Mouse (Mus musculus): ENCODE measurements around the gene Mief1. TPM values are rescaled to one million over a fixed set of nuclear protein-coding genes. Genes with fewer than 3 reads are reported as not detected.

Mief1 gene
- total RNA-seq, 4 experiments from 2014 or later = 27.6 to 34.5 (median 32.5) TPM

GRCm38 (mm10) chr15:80228071-80228800 lies 5.6 kb upstream of the Mief1 start:
- no peak for DNase-seq (ENCODE audit: low spot score in 2 of 2)

DNA sequence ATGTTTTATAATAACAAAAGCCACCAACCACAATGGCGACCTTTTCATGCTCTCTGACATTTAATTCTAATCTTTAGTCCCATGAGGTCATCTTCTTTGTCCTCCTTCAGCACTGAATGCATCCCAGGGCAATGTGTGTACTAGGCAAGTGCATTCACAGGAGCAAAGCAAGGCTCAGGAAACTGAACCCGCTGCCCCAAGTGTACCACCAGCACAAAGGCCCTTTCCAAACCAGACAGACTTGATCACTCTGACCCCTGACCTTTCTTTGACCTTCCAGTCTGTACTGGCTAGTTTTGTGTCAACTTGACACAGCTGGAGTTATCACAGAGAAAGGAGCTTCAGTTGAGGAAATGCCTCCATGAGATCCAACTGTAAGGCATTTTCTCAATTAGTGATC lies 1.5 kb upstream of the Mief1 start:
- no peak for DNase-seq (ENCODE audit: low spot score in 2 of 2)

DNA sequence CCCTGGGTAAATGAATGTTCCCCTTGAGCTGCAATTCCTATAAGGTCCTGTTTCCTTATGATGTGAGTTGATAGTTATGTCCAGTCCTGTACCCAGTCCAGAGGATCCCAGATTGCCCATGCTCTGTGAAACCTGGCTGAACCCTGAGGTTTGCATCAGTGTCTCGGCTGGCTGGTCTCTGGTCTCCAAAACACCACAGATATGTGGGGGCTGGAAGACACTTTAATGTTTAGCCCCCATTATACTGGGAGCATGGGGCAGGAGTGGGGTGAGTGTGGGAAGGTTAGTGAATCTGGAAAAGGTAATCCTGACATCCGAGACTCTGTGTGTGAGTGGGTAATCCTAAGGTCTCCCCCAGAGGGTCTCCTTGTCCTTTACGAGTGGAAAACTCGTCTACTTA lies 765 bp upstream of the Mief1 start:
- DNase-seq (ENCODE audit: low spot score in 2 of 2) = no peak

- no peak for DNase-seq (ENCODE audit: low spot score in 2 of 2)
These were observed 1.7 kb downstream of the Mief1 start, which contains the start of gene AC140267.1 for GRCm38 (mm10) chr15:80235535-80235934. AC140267.1 (plus strand) TSS chr15:80235835.

- DNase-seq (ENCODE audit: low spot score in 2 of 2) = no peak
These were observed 14.3 kb downstream of the Mief1 start for GRCm38 (mm10) chr15:80248135-80248534.

DNA sequence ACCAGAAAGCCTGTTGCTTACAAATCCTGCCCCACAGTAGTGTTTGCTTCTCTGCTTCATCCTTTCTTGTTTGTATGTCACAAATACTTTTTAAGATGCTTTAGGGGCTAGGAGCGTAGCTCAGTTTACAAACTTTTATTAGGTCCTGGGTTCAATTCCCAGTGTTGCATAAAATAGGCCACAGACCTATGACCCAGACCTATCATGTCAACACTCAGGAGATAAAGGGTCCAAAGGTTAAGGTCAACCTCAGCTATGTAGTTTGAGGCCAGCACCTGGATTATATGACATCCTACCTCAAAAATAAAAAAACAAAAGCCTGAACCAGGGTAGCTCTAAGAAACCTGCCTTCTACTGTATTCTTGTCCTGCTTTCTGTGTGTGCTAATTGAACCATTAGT lies 14.8 kb downstream of the Mief1 start:
- no peak for DNase-seq (ENCODE audit: low spot score in 2 of 2)

DNA sequence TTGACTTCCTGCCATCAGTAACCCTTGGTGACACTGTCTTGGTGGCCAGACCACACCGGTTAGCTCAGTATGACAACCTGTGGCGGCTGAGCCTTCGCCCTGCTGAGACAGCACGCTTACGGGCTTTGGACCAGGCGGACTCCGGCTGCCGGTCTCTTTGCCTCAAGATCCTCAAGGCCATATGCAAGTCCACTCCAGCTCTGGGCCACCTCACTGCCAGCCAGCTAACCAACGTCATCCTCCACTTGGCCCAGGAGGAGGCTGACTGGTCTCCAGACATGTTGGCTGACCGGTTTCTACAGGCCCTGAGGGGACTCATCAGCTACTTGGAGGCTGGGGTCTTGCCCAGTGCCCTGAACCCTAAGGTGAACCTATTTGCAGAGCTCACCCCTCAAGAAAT lies 15.9 kb downstream of the Mief1 start:
- no peak for DNase-seq (ENCODE audit: low spot score in 2 of 2)

GRCm38 (mm10) chr15:80250586-80250985 lies 16.8 kb downstream of the Mief1 start:
- DNase-seq (ENCODE audit: low spot score in 2 of 2) = no peak

DNA sequence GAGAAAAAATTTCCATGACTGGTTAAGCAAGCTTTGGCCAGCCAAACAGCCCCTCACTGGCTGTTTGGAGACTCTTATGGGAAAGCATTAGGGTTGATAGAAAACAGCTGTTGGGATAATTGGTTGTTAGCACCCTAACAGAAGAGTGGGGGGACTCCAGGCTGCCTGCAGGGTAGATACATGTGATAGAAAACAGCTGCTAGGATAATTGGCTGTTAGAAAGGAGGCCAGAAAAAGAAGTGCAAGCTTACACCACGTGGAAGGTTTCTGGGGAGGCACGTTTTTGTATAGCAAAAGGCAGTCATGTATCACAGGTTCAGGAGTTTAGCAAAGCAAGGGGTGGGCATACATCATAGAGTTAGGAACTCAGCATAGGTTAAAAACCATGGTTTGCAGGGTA lies 19.7 kb downstream of the Mief1 start:
- no peak for DNase-seq (ENCODE audit: low spot score in 2 of 2)

- no peak for DNase-seq (ENCODE audit: low spot score in 2 of 2)
These were observed 20.4 kb downstream of the Mief1 start for GRCm38 (mm10) chr15:80254207-80254606.

- DNase-seq (ENCODE audit: low spot score in 2 of 2) = peak; percentile 99
These were observed 21.2 kb downstream of the Mief1 start, which contains the start of gene Atf4 for GRCm38 (mm10) chr15:80254847-80255645. Atf4 (plus strand) TSS chr15:80255184.

- peak in 1 of 2 experiments; percentile 62 for DNase-seq (ENCODE audit: low spot score in 2 of 2)
These were observed 21.9 kb downstream of the Mief1 start for GRCm38 (mm10) chr15:80255646-80256121.

GRCm38 (mm10) chr15:80256242-80256641 lies 22.4 kb downstream of the Mief1 start:
- no peak for DNase-seq (ENCODE audit: low spot score in 2 of 2)

DNA sequence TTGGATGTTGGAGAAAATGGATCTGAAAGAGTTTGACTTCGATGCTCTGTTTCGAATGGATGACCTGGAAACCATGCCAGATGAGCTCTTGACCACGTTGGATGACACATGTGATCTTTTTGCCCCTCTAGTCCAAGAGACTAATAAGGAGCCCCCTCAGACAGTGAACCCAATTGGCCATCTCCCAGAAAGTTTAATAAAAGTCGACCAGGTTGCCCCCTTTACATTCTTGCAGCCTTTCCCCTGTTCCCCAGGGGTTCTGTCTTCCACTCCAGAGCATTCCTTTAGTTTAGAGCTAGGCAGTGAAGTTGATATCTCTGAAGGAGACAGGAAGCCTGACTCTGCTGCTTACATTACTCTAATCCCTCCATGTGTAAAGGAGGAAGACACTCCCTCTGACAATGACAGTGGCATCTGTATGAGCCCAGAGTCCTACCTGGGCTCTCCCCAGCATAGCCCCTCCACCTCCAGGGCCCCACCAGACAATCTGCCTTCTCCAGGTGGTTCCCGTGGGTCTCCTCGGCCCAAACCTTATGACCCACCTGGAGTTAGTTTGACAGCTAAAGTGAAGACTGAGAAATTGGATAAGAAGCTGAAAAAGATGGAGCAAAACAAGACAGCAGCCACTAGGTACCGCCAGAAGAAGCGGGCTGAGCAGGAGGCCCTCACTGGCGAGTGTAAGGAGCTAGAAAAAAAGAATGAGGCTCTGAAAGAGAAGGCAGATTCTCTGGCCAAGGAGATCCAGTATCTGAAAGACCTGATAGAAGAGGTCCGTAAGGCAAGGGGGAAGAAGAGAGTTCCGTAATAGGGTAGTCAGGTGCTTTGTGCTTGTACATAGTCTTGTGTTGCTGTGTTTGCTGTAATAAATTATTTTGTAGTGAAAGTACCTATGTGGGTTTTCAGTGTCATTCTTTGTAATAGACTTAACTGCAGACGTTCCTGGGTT lies 23.1 kb downstream of the Mief1 start:
- DNase-seq (ENCODE audit: low spot score in 2 of 2) = no peak

DNA sequence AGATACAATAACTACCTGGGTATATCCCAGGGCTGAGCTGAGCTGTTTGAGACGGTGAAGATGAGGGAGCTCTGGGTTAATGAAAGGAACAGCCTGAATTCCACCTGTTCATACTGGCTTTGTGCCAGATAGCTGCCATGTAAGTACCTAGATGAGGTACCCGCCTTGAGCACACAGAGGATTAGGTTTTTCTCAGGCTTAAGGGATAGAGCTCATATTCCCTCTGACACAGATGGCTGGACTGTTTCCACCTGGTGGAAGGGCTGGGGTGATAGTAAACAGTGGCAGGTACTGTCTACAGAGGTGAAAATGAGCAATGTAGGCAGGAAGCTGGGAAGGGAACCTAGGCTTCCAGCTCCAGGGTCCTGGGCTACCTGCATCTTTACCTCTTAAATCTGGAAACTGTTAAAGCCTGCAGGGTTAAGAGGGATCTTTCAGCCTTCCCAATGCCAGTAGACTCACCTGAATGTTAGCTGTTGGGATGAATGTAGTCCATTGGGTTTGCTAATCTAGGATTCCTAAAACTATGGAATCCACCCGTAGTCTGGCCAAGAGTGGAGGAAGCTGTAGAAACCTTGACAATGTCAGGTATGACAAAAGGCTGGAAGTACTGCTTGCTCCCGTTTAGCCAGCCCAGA lies 23.9 kb downstream of the Mief1 start:
- no peak for DNase-seq (ENCODE audit: low spot score in 2 of 2)

GRCm38 (mm10) chr15:80258240-80259170 lies 24.7 kb downstream of the Mief1 start:
- no peak for DNase-seq (ENCODE audit: low spot score in 2 of 2)

- no peak for DNase-seq (ENCODE audit: low spot score in 2 of 2)
These were observed 25.7 kb downstream of the Mief1 start for GRCm38 (mm10) chr15:80259406-80260045.

DNA sequence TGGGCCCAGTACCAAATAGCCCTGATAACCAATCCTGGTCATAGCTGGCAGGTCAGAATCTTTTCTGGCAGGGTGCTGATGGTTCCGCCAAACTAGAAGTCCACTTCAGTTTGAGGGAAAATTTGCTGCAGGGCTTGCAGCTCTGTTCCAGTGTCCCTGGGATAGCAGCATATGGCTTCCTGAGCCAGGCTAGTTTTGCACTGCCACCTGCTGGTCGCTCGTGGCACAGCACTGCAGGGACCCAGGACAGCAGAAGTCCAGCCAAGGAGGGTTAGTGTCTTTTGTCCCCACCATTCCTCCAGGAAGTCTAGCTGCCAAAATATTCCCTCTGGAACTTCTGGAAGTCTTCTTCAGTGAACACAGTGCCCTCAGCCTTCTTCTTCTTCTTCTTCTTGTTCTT lies 26.9 kb downstream of the Mief1 start:
- DNase-seq (ENCODE audit: low spot score in 2 of 2) = peak; percentile 72 to 88

DNA sequence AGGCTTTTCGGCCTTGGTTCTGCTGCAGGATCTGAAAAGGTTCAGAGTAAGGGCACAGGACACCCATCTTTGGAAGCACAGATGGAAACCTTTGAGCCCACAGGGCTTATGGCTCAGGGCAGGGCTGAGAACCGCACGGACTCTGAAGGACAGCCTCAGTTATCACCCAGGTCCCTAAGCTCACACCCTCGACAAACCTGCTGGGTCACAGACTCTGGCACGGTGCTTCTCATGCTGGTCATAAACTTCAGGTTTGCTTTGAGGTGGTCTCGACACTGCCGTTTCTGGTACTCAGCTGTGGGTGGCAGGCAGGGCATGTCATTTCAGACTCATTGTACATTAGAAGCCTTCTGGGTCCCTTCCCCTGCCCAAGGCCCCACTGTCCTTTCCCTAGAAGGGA lies 27.3 kb downstream of the Mief1 start:
- DNase-seq (ENCODE audit: low spot score in 2 of 2) = no peak
